Mouse (Mus musculus): ENCODE results near the gene Sf3b3.

DNA sequence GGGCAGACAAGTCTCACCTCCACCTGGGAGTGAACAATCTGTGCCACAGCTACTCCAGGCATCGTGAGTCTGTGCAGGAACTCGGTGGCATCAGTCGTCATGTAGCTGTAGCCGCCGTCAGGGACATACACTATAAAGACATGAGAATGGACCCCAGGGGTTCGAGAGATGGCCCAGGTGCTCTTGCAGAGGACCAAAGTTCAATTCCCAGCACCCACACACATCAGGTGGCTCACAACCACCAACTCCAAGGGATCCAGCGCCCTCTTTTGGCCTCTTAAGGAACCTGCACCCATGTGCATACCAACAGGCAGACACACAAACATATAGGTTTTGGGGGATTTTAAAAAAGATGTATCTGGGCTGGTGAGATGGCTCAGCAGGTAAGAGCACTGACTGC, 45.5 kb upstream of the Sf3b3 start:
- peak; percentile 24; the same call in 1 of the 2 replicates for TF ChIP-seq CTCF (IDR thresholded peaks at IDR 0.05; ENCODE audit: control insufficient read depth, insufficient read depth, insufficient replicate concordance, low read depth, low read length)
- TF ChIP-seq POLR2A (IDR thresholded peaks at IDR 0.05; ENCODE audit: control insufficient read depth, low read depth, low read length) = no peak
